In the genomic region with DNA sequence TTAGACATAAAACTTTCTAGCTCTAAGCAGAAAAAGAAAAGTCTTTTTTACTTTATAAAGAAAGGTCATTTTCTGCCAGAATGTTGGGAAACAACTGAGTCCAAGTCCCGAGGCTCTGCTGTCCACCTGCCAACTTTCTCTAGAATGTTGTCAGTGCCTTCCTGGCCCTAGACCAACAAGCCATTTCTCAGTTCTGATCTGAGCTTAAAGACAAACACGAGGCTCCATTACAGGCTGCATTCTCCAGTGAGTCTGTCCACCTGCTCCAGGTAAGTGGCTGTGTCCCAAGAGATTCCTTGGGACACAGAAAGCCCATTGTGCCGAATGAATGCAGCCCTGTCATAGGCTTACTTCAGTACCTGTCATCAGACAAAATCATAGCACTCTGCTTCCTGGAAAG, we compare ENCODE assay signal across 11 mouse cellular contexts. TPM values are rescaled to one million over a fixed set of nuclear protein-coding genes. Genes with fewer than 3 reads are reported as not detected.
A peak's percentile ranks its signal among the peaks of the same experiment; 100 is the strongest.
DNase-seq lines count a peak whose midpoint lies in the region; ATAC-seq and TF ChIP-seq lines count a peak whose summit lies in the region.
"Had no signal": no experiment of that assay in that cellular context is flagged by ENCODE, and none has a peak within 500 bp of the region (broad histone marks: within the 10 kb centered on the region; RNA-seq: fewer than 3 reads in every experiment).

No protein-coding gene starts in this region.

- intact Hi-C loops in left cerebral cortex, adult 2 months (cut with DNase I): no loop called here

- 76% methylated on average over 3 of the region's 3 CpGs for WGBS in midbrain, embryonic 11.5 days
- 79% methylated on average over 3 of the region's 3 CpGs for WGBS in midbrain, embryonic 14.5 days
- WGBS in embryonic facial prominence, embryonic 15.5 days: 48% methylated on average over 3 of the region's 3 CpGs
- WGBS in stomach, postnatal 0 days: 28% methylated on average over 3 of the region's 3 CpGs

- no peak for ATAC-seq in midbrain, embryonic 11.5 days (ENCODE audit: low FRiP score)
- no peak for ATAC-seq in midbrain, embryonic 14.5 days (ENCODE audit: low FRiP score, low TSS enrichment)
- ATAC-seq in embryonic facial prominence, embryonic 15.5 days (ENCODE audit: insufficient number of reproducible peaks, low FRiP score, low TSS enrichment, low read depth): peak; percentile 19; the same call in 1 of the 2 replicates
- ATAC-seq in stomach, postnatal 0 days (ENCODE audit: low FRiP score, low TSS enrichment): 0 out of 2 replicates have a peak, but pooled peaks have one; percentile 51
- no peak for ATAC-seq in inflammation-experienced regulatory T-cells, adult 6 months

- no peak for TF ChIP-seq EP300 in stomach, postnatal 0 days (optimal IDR thresholded peaks at IDR 0.05)

- peak; percentile 19 for DNase-seq in midbrain, embryonic 11.5 days (ENCODE audit: low spot score, missing footprints)
- DNase-seq in midbrain, embryonic 14.5 days: no peak
- peak; percentile 63 for DNase-seq in kidney, postnatal 14 days
- peak; percentile 14 for DNase-seq in stomach, postnatal 0 days (ENCODE audit: low spot score)
- DNase-seq in right cerebral cortex, postnatal 25 days: no peak
- no peak for DNase-seq in left cerebral cortex, adult 2 months (ENCODE audit: extremely low spot score in 1 of 2, low spot score in 2 of 2)

- H3K9ac ChIP-seq in midbrain, embryonic 11.5 days (ENCODE audit: low read length): no peak overlapping the region
- H3K9ac ChIP-seq in midbrain, embryonic 14.5 days (replicated peaks; ENCODE audit: low read length): no peak overlapping the region
- no peak overlapping the region for H3K9ac ChIP-seq in embryonic facial prominence, embryonic 15.5 days
- no peak overlapping the region for H3K9ac ChIP-seq in stomach, postnatal 0 days (ENCODE audit: low read length)
- H3K9ac ChIP-seq: embryonic facial prominence, embryonic 13.5 days had no signal

- no peaks in the 10 kb centered on the region for H3K36me3 ChIP-seq in midbrain, embryonic 11.5 days (ENCODE audit: control insufficient read depth, insufficient read depth, low read length)
- H3K36me3 ChIP-seq in midbrain, embryonic 14.5 days (ENCODE audit: control insufficient read depth, insufficient read depth, low read length): no peaks in the 10 kb centered on the region
- no peaks in the 10 kb centered on the region for H3K36me3 ChIP-seq in embryonic facial prominence, embryonic 15.5 days
- H3K36me3 ChIP-seq in stomach, postnatal 0 days (ENCODE audit: control insufficient read depth, insufficient read depth, low read length): no peaks in the 10 kb centered on the region
- H3K36me3 ChIP-seq: embryonic facial prominence, embryonic 13.5 days; G1E had no signal

- no peaks in the 10 kb centered on the region for H3K9me3 ChIP-seq in midbrain, embryonic 11.5 days (ENCODE audit: control insufficient read depth, low read length)
- H3K9me3 ChIP-seq in midbrain, embryonic 14.5 days (ENCODE audit: control insufficient read depth, low read length): no peaks in the 10 kb centered on the region
- no peaks in the 10 kb centered on the region for H3K9me3 ChIP-seq in embryonic facial prominence, embryonic 15.5 days (replicated peaks)
- H3K9me3 ChIP-seq in stomach, postnatal 0 days (ENCODE audit: control insufficient read depth, low read length): no peaks in the 10 kb centered on the region
- H3K9me3 ChIP-seq: embryonic facial prominence, embryonic 13.5 days; G1E had no signal

- H3K27me3 ChIP-seq in midbrain, embryonic 11.5 days (ENCODE audit: control insufficient read depth, insufficient read depth, low read length): no peaks in the 10 kb centered on the region
- H3K27me3 ChIP-seq in midbrain, embryonic 14.5 days (ENCODE audit: control insufficient read depth, insufficient read depth, low read length): no peaks in the 10 kb centered on the region
- no peaks in the 10 kb centered on the region for H3K27me3 ChIP-seq in embryonic facial prominence, embryonic 15.5 days
- H3K27me3 ChIP-seq in stomach, postnatal 0 days (ENCODE audit: control insufficient read depth, insufficient read depth, low read length): no peaks in the 10 kb centered on the region
- H3K27me3 ChIP-seq: embryonic facial prominence, embryonic 13.5 days had no signal

- H3K4me2 ChIP-seq in midbrain, embryonic 11.5 days: no peak overlapping the region
- no peak overlapping the region for H3K4me2 ChIP-seq in midbrain, embryonic 14.5 days (ENCODE audit: low read length)
- H3K4me2 ChIP-seq in embryonic facial prominence, embryonic 15.5 days (replicated peaks): no peak overlapping the region
- H3K4me2 ChIP-seq in stomach, postnatal 0 days (replicated peaks; ENCODE audit: low read depth): no peak overlapping the region; the same call in 1 of the 2 replicates
- H3K4me2 ChIP-seq: embryonic facial prominence, embryonic 13.5 days had no signal

- TF ChIP-seq CTCF in stomach, postnatal 0 days (IDR thresholded peaks at IDR 0.05; ENCODE audit: low read depth): no peak
- no peak for TF ChIP-seq CTCF in left cerebral cortex, adult 2 months (IDR thresholded peaks at IDR 0.05)

- no peak overlapping the region for H3K4me3 ChIP-seq in midbrain, embryonic 11.5 days (ENCODE audit: low read depth, low read length)
- no peak overlapping the region for H3K4me3 ChIP-seq in midbrain, embryonic 14.5 days (replicated peaks; ENCODE audit: low read depth, low read length)
- H3K4me3 ChIP-seq in embryonic facial prominence, embryonic 15.5 days (replicated peaks): no peak overlapping the region
- no peak overlapping the region for H3K4me3 ChIP-seq in stomach, postnatal 0 days (ENCODE audit: low read depth, low read length)
- H3K4me3 ChIP-seq in left cerebral cortex, adult 2 months: no peak overlapping the region
- H3K4me3 ChIP-seq: embryonic facial prominence, embryonic 13.5 days had no signal

- H3K4me1 ChIP-seq in midbrain, embryonic 11.5 days (ENCODE audit: control insufficient read depth, insufficient read depth, low read length): no peaks in the 10 kb centered on the region
- no peaks in the 10 kb centered on the region for H3K4me1 ChIP-seq in midbrain, embryonic 14.5 days (ENCODE audit: control insufficient read depth, insufficient read depth, low read length)
- H3K4me1 ChIP-seq in embryonic facial prominence, embryonic 15.5 days: no peaks in the 10 kb centered on the region
- no peaks in the 10 kb centered on the region for H3K4me1 ChIP-seq in stomach, postnatal 0 days (replicated peaks; ENCODE audit: control insufficient read depth, insufficient read depth)

- no peak overlapping the region for H3K27ac ChIP-seq in midbrain, embryonic 11.5 days (ENCODE audit: low read depth, low read length)
- no peak overlapping the region for H3K27ac ChIP-seq in midbrain, embryonic 14.5 days (replicated peaks; ENCODE audit: low read depth, low read length)
- no peak overlapping the region for H3K27ac ChIP-seq in embryonic facial prominence, embryonic 15.5 days (replicated peaks)
- no peak overlapping the region for H3K27ac ChIP-seq in stomach, postnatal 0 days (replicated peaks)
- no peak overlapping the region for H3K27ac ChIP-seq in left cerebral cortex, adult 2 months
- H3K27ac ChIP-seq: embryonic facial prominence, embryonic 13.5 days had no signal

RNA-seq across cellular contexts. Expression of gene 2010109A12Rik, which starts 15.3 kb away (rescaled TPM):
- 1.6 and 2.4 TPM in 2 replicates for polyA plus RNA-seq in midbrain, embryonic 11.5 days (2014; fragmentation: Nextera tagmentation; extraction: Ambion mirVana)
- polyA plus RNA-seq in midbrain, embryonic 14.5 days (2014; fragmentation: Nextera tagmentation; extraction: Ambion mirVana): 1.6 and 1.7 TPM in 2 replicates
- polyA plus RNA-seq in embryonic facial prominence, embryonic 15.5 days (2015; fragmentation: Nextera tagmentation; extraction: Ambion mirVana): 1.9 and 2.5 TPM in 2 replicates
- polyA plus RNA-seq in stomach, postnatal 0 days (2015; fragmentation: Nextera tagmentation; extraction: Ambion mirVana): 1.1 and 1.3 TPM in 2 replicates
- polyA plus RNA-seq in inflammation-experienced regulatory T-cells, adult 6 months (2017; shearing (Covaris generic)): 1 to 10 TPM in 2 of 3 experiments, not detected in 1; 1.6 to 2.3 TPM
- total RNA-seq in left cerebral cortex, adult 2 months (2021): under 1 TPM; 0.52 to 0.79 TPM
- polyA plus RNA-seq: large intestine, adult 2 months had no signal

RNA-seq across cellular contexts. Expression of gene Ccni, which starts 15.4 kb away (rescaled TPM):
- polyA plus RNA-seq in midbrain, embryonic 11.5 days (2014; fragmentation: Nextera tagmentation; extraction: Ambion mirVana): 159 and 170 TPM in 2 replicates
- polyA plus RNA-seq in midbrain, embryonic 14.5 days (2014; fragmentation: Nextera tagmentation; extraction: Ambion mirVana): 172 and 191 TPM in 2 replicates
- 108 and 111 TPM in 2 replicates for polyA plus RNA-seq in embryonic facial prominence, embryonic 15.5 days (2015; fragmentation: Nextera tagmentation; extraction: Ambion mirVana)
- polyA plus RNA-seq in stomach, postnatal 0 days (2015; fragmentation: Nextera tagmentation; extraction: Ambion mirVana): 48.4 and 50.8 TPM in 2 replicates
- 10 to 100 TPM; 82.9 to 99.1 (median 84.9) TPM for polyA plus RNA-seq in inflammation-experienced regulatory T-cells, adult 6 months (2017; shearing (Covaris generic))
- 100 to 1,000 TPM; 277 to 292 TPM for total RNA-seq in left cerebral cortex, adult 2 months (2021)

RNA-seq across cellular contexts. Expression of gene Ccng2, which starts 45.4 kb away (rescaled TPM):
- polyA plus RNA-seq in midbrain, embryonic 11.5 days (2014; fragmentation: Nextera tagmentation; extraction: Ambion mirVana): 94.2 and 97.7 TPM in 2 replicates
- polyA plus RNA-seq in midbrain, embryonic 14.5 days (2014; fragmentation: Nextera tagmentation; extraction: Ambion mirVana): 81.7 and 108 TPM in 2 replicates
- 65.5 and 69.5 TPM in 2 replicates for polyA plus RNA-seq in embryonic facial prominence, embryonic 15.5 days (2015; fragmentation: Nextera tagmentation; extraction: Ambion mirVana)
- 16.0 and 18.4 TPM in 2 replicates for polyA plus RNA-seq in stomach, postnatal 0 days (2015; fragmentation: Nextera tagmentation; extraction: Ambion mirVana)
- 10 to 100 TPM; 18.7 to 44.9 (median 25.2) TPM for polyA plus RNA-seq in inflammation-experienced regulatory T-cells, adult 6 months (2017; shearing (Covaris generic))
- total RNA-seq in left cerebral cortex, adult 2 months (2021): 10 to 100 TPM; 43.0 to 44.4 TPM

Comparison
In these comparisons a context has a peak if more than half of its experiments do, and no peak if none do; other contexts are left out.
1. DNase-seq: peak in midbrain, embryonic 11.5 days (single experiment), kidney, postnatal 14 days (single experiment) and stomach, postnatal 0 days (single experiment); none in midbrain, embryonic 14.5 days (single experiment), right cerebral cortex, postnatal 25 days (single experiment) and left cerebral cortex, adult 2 months (0 of 2).
2. ATAC-seq: peak in embryonic facial prominence, embryonic 15.5 days (single experiment) and stomach, postnatal 0 days (single experiment); none in midbrain, embryonic 11.5 days (single experiment), midbrain, embryonic 14.5 days (single experiment) and inflammation-experienced regulatory T-cells, adult 6 months (single experiment).